Mouse (Mus musculus) midbrain, embryonic 10.5 days (tissue): Measurements from ENCODE around the gene Igf1r. TPM values are rescaled to one million over a fixed set of nuclear protein-coding genes. Genes with fewer than 3 reads are reported as not detected.

Experiments
- DNase-seq: peaks from one replicate; pipeline ENCODE4 v3.0.0-alpha.2; 2017; ENCODE audit warnings: low spot score
- H3K27ac ChIP-seq: fragments of 300-500 bp; sonication (generic); replicated peaks from 2 replicates; pipeline ENCODE4 v1.5.1; 2016; ENCODE audit warnings: mild to moderate bottlenecking
- H3K27me3 ChIP-seq: fragments of 300-500 bp; sonication (generic); 2 replicates; pipeline ENCODE4 v1.6.1; 2016; ENCODE audit warnings: low read depth, mild to moderate bottlenecking; ENCODE audit not compliant: poor library complexity, severe bottlenecking
- H3K36me3 ChIP-seq: fragments of 300-500 bp; sonication (generic); 2 replicates; pipeline ENCODE4 v1.6.1; 2016; ENCODE audit warnings: mild to moderate bottlenecking, moderate library complexity
- H3K4me1 ChIP-seq: fragments of 300-500 bp; sonication (generic); 2 replicates; pipeline ENCODE4 v1.6.1; 2016
- H3K4me3 ChIP-seq: fragments of 300-500 bp; sonication (generic); 2 replicates; pipeline ENCODE4 v1.5.1; 2016; ENCODE audit warnings: mild to moderate bottlenecking, moderate library complexity
- H3K9me3 ChIP-seq: fragments of 300-500 bp; sonication (generic); replicated peaks from 2 replicates; pipeline ENCODE4 v1.6.1; 2016; ENCODE audit warnings: mild to moderate bottlenecking
- WGBS: fragments of 180-500 bp; shearing (Covaris S2); methylation state at CpG from one replicate; pipeline ENCODE4 v1.1.7; 2016; 5-methylcytosine and 5-hydroxymethylcytosine counted together
- polyA plus RNA-seq: library from polyadenylated mRNA; unstranded; fragments of >200 nt; fragmentation: Nextera tagmentation; extraction: Ambion mirVana; gene quantifications from 2 replicates; pipeline ENCODE4 v1.2.1, GENCODE M21; 2016

Igf1r gene
- polyA plus RNA-seq, 1 experiment from 2014 or later = 17.0 TPM

GRCm38 (mm10) chr7:67994346-67994858, 41.8 kb downstream of the Igf1r start:
- DNase-seq = no peak
- Histone ChIP-seq H3K4me1 (peaks cover 47% of the 10 kb centered on the region), H3K9me3 (no peaks in the 10 kb centered on the region), H3K4me3 (no peak overlapping the region), H3K36me3 (no peaks in the 10 kb centered on the region), H3K27me3 (no peaks in the 10 kb centered on the region), H3K27ac (0 out of 2 replicates have a peak overlapping the region, but pooled peaks have one; percentile 6)
- 89% methylated on average over 7 of the region's 7 CpGs for WGBS

- H3K36me3 ChIP-seq = peaks cover 4% of the 10 kb centered on the region
- no peak for DNase-seq
- H3K27ac ChIP-seq = no peak overlapping the region
- peaks cover 47% of the 10 kb centered on the region for H3K4me1 ChIP-seq
- WGBS = 71% methylated on average over 8 of the region's 8 CpGs
- no peaks in the 10 kb centered on the region for H3K9me3 ChIP-seq
- H3K27me3 ChIP-seq = no peaks in the 10 kb centered on the region
- no peak overlapping the region for H3K4me3 ChIP-seq
Measured at GRCm38 (mm10) chr7:67995276-67995675, 42.6 kb downstream of the Igf1r start.

GRCm38 (mm10) chr7:67996202-67996960, 43.8 kb downstream of the Igf1r start:
- Histone ChIP-seq H3K36me3 (peaks cover 15% of the 10 kb centered on the region), H3K27me3 (no peaks in the 10 kb centered on the region), H3K4me3 (no peak overlapping the region), H3K9me3 (no peaks in the 10 kb centered on the region), H3K4me1 (peaks cover 47% of the 10 kb centered on the region), H3K27ac (no peak overlapping the region)
- WGBS = 79% methylated on average over 12 of the region's 12 CpGs
- DNase-seq = no peak

GRCm38 (mm10) chr7:68001269-68001668, 48.6 kb downstream of the Igf1r start:
- Histone ChIP-seq H3K4me3 (no peak overlapping the region), H3K27me3 (no peaks in the 10 kb centered on the region), H3K4me1 (peaks cover 23% of the 10 kb centered on the region), H3K36me3 (peaks cover 53% of the 10 kb centered on the region), H3K9me3 (no peaks in the 10 kb centered on the region), H3K27ac (no peak overlapping the region)
- WGBS = 88% methylated on average over 5 of the region's 5 CpGs
- no peak for DNase-seq

- H3K4me1 ChIP-seq = peaks cover 21% of the 10 kb centered on the region
- peaks cover 89% of the 10 kb centered on the region for H3K36me3 ChIP-seq
- WGBS = 97% methylated on average over 7 of the region's 7 CpGs
- no peak overlapping the region for H3K27ac ChIP-seq
- no peak for DNase-seq
- H3K27me3 ChIP-seq = no peaks in the 10 kb centered on the region
- no peak overlapping the region for H3K4me3 ChIP-seq
- H3K9me3 ChIP-seq = no peaks in the 10 kb centered on the region
Measured at GRCm38 (mm10) chr7:68006074-68006473, 53.4 kb downstream of the Igf1r start.

GRCm38 (mm10) chr7:68006496-68006895, 53.9 kb downstream of the Igf1r start:
- peaks cover 86% of the 10 kb centered on the region for H3K36me3 ChIP-seq
- WGBS = 94% methylated on average over 6 of the region's 6 CpGs
- H3K27ac ChIP-seq = no peak overlapping the region
- peaks cover 24% of the 10 kb centered on the region for H3K4me1 ChIP-seq
- no peaks in the 10 kb centered on the region for H3K9me3 ChIP-seq
- no peak overlapping the region for H3K4me3 ChIP-seq
- H3K27me3 ChIP-seq = no peaks in the 10 kb centered on the region
- DNase-seq = no peak

- Histone ChIP-seq H3K4me3 (no peak overlapping the region), H3K27me3 (no peaks in the 10 kb centered on the region), H3K4me1 (peaks cover 42% of the 10 kb centered on the region), H3K27ac (peak overlapping the region; percentile 61; the same call in 1 of the 2 replicates), H3K9me3 (no peaks in the 10 kb centered on the region), H3K36me3 (peaks cover 88% of the 10 kb centered on the region)
- DNase-seq = no peak
- WGBS = 54% methylated on average over 8 of the region's 8 CpGs
Measured at GRCm38 (mm10) chr7:68009635-68010034, 57.0 kb downstream of the Igf1r start.

GRCm38 (mm10) chr7:68010168-68010567, 57.5 kb downstream of the Igf1r start:
- H3K4me3 ChIP-seq = no peak overlapping the region
- 60% methylated on average over 7 of the region's 7 CpGs for WGBS
- DNase-seq = no peak
- no peaks in the 10 kb centered on the region for H3K9me3 ChIP-seq
- H3K27ac ChIP-seq = peak overlapping the region; percentile 61; the same call in 1 of the 2 replicates
- H3K36me3 ChIP-seq = peaks cover 88% of the 10 kb centered on the region
- H3K4me1 ChIP-seq = peaks cover 42% of the 10 kb centered on the region
- H3K27me3 ChIP-seq = no peaks in the 10 kb centered on the region

- H3K4me3 ChIP-seq = no peak overlapping the region
- DNase-seq = no peak
- peaks cover 42% of the 10 kb centered on the region for H3K4me1 ChIP-seq
- H3K36me3 ChIP-seq = peaks cover 91% of the 10 kb centered on the region
- WGBS = 85% methylated on average over 3 of the region's 3 CpGs
- no peaks in the 10 kb centered on the region for H3K27me3 ChIP-seq
- H3K9me3 ChIP-seq = peaks cover 4% of the 10 kb centered on the region; the same call in 1 of the 2 replicates
- no peak overlapping the region for H3K27ac ChIP-seq
Measured at GRCm38 (mm10) chr7:68010802-68011201, 58.2 kb downstream of the Igf1r start.

- DNase-seq = no peak
- H3K4me3 ChIP-seq = no peak overlapping the region
- WGBS = 91% methylated on average over 13 of the region's 13 CpGs
- H3K4me1 ChIP-seq = peaks cover 41% of the 10 kb centered on the region
- H3K9me3 ChIP-seq = peaks cover 10% of the 10 kb centered on the region; the same call in 1 of the 2 replicates
- no peaks in the 10 kb centered on the region for H3K27me3 ChIP-seq
- peaks cover 91% of the 10 kb centered on the region for H3K36me3 ChIP-seq
- no peak overlapping the region for H3K27ac ChIP-seq
Measured at GRCm38 (mm10) chr7:68011385-68012122, 58.9 kb downstream of the Igf1r start.

- H3K27me3 ChIP-seq = no peaks in the 10 kb centered on the region
- no peak overlapping the region for H3K27ac ChIP-seq
- H3K9me3 ChIP-seq = peaks cover 10% of the 10 kb centered on the region; the same call in 1 of the 2 replicates
- H3K4me1 ChIP-seq = peaks cover 46% of the 10 kb centered on the region
- DNase-seq = no peak
- no peak overlapping the region for H3K4me3 ChIP-seq
- WGBS = 68% methylated on average over 6 of the region's 6 CpGs
- H3K36me3 ChIP-seq = peaks cover 86% of the 10 kb centered on the region
Measured at GRCm38 (mm10) chr7:68012123-68012474, 59.5 kb downstream of the Igf1r start.

GRCm38 (mm10) chr7:68014495-68014894, 61.9 kb downstream of the Igf1r start:
- H3K4me3 ChIP-seq = no peak overlapping the region
- no peak for DNase-seq
- 81% methylated on average over 3 of the region's 3 CpGs for WGBS
- H3K36me3 ChIP-seq = peaks cover 66% of the 10 kb centered on the region
- peaks cover 10% of the 10 kb centered on the region; the same call in 1 of the 2 replicates for H3K9me3 ChIP-seq
- peaks cover 53% of the 10 kb centered on the region for H3K4me1 ChIP-seq
- H3K27ac ChIP-seq = no peak overlapping the region
- no peaks in the 10 kb centered on the region for H3K27me3 ChIP-seq

- Histone ChIP-seq H3K4me3 (no peak overlapping the region), H3K9me3 (peaks cover 10% of the 10 kb centered on the region; the same call in 1 of the 2 replicates), H3K27ac (no peak overlapping the region), H3K27me3 (no peaks in the 10 kb centered on the region), H3K4me1 (peaks cover 44% of the 10 kb centered on the region), H3K36me3 (peaks cover 57% of the 10 kb centered on the region)
- WGBS = 95% methylated on average over 3 of the region's 3 CpGs
- no peak for DNase-seq
Measured at GRCm38 (mm10) chr7:68015404-68015803, 62.8 kb downstream of the Igf1r start.
